14 mouse cellular contexts compared by ENCODE assay signal in the genomic region with DNA sequence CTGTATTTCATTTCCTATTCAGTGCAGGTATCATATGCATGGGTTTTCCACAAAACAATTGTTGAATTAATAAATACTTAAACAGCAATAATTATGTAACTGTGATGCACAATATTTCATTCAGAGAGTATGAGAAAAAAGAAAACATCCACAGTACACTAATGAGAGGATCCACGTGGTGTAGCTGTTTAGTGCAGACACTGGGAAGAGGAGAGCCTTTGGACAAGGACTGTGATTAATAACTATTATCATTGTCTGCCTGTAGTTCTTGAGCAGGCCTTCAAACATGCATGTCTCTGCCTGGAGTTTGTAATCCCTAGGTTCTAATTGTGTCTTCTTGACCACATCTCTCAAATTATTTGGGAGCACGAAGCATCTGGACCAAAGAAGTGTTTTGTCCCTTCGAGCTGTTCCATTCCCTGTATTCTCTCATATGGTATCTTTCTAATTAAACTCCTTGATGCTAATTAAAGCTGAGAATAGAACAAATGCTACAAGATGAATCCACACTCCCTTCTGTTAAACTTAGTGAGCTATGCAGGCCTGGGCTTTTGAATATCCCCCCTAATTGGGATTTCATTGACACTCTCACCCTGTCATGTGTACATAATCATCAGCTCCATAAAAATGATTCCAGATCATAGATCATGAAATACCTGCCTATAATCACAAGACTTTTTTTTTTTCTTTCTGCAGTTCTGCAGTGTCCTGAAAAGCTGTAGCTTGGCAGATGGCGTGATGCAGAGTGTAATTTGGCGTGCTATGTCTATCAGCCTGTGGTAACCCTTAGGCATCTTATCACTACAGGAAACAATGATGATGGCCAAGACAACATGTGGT.
DNase-seq lines count a peak whose midpoint lies in the region; ATAC-seq and TF ChIP-seq lines count a peak whose summit lies in the region.
"Had no signal": no experiment of that assay in that cellular context is flagged by ENCODE, and none has a peak within 500 bp of the region (broad histone marks: within the 10 kb centered on the region; RNA-seq: fewer than 3 reads in every experiment).

No protein-coding gene starts in this region.

- ATAC-seq in hindbrain, embryonic 14.5 days (ENCODE audit: low FRiP score) = peak; percentile 96
- peak; percentile 89 for ATAC-seq in neural tube, embryonic 14.5 days (ENCODE audit: low read depth)
- ATAC-seq: Patski had no signal

- no peak overlapping the region for H3K4me2 ChIP-seq in hindbrain, embryonic 14.5 days (replicated peaks)
- no peak overlapping the region for H3K4me2 ChIP-seq in neural tube, embryonic 14.5 days (ENCODE audit: low read depth, low read length)

- H3K36me3 ChIP-seq in hindbrain, embryonic 14.5 days (replicated peaks; ENCODE audit: control insufficient read depth, insufficient read depth) = no peaks in the 10 kb centered on the region
- H3K36me3 ChIP-seq in neural tube, embryonic 14.5 days (ENCODE audit: control insufficient read depth, insufficient read depth, low read length) = no peaks in the 10 kb centered on the region
- H3K36me3 ChIP-seq: limb, embryonic 10.5 days had no signal

- no peak overlapping the region for H3K4me3 ChIP-seq in layer of hippocampus, adult 2 months
- no peak overlapping the region for H3K4me3 ChIP-seq in hindbrain, embryonic 14.5 days (replicated peaks; ENCODE audit: low read length)
- no peak overlapping the region for H3K4me3 ChIP-seq in neural tube, embryonic 14.5 days (ENCODE audit: low read depth, low read length)
- H3K4me3 ChIP-seq: gastrocnemius, adult 2 months; limb, embryonic 10.5 days had no signal

- H3K9me3 ChIP-seq in hindbrain, embryonic 14.5 days (ENCODE audit: control insufficient read depth, low read length) = no peaks in the 10 kb centered on the region
- no peaks in the 10 kb centered on the region for H3K9me3 ChIP-seq in neural tube, embryonic 14.5 days (ENCODE audit: control insufficient read depth, low read length)
- H3K9me3 ChIP-seq: limb, embryonic 10.5 days had no signal

- no peak for TF ChIP-seq CTCF in layer of hippocampus, adult 2 months (conservative IDR thresholded peaks at IDR 0.05)

- H3K4me1 ChIP-seq in hindbrain, embryonic 14.5 days (replicated peaks; ENCODE audit: control insufficient read depth, insufficient read depth, low read length) = 0 out of 2 replicates have a peak, but pooled peaks cover 5% of the 10 kb centered on the region
- H3K4me1 ChIP-seq in neural tube, embryonic 14.5 days (ENCODE audit: control insufficient read depth, insufficient read depth, low read length) = no peaks in the 10 kb centered on the region
- H3K4me1 ChIP-seq: limb, embryonic 10.5 days had no signal

- peak overlapping the region; percentile 43; the same call in 1 of the 2 replicates for H3K27ac ChIP-seq in layer of hippocampus, adult 2 months
- peak overlapping the region; percentile 53; the same call in 1 of the 2 replicates for H3K27ac ChIP-seq in hindbrain, embryonic 14.5 days
- H3K27ac ChIP-seq in neural tube, embryonic 14.5 days (ENCODE audit: low read depth, low read length) = no peak overlapping the region
- H3K27ac ChIP-seq: gastrocnemius, adult 2 months; limb, embryonic 10.5 days had no signal

- no peaks in the 10 kb centered on the region for H3K27me3 ChIP-seq in hindbrain, embryonic 14.5 days (ENCODE audit: control insufficient read depth, insufficient read depth, low read length)
- no peaks in the 10 kb centered on the region for H3K27me3 ChIP-seq in neural tube, embryonic 14.5 days (ENCODE audit: control insufficient read depth, insufficient read depth, low read length)
- H3K27me3 ChIP-seq: Patski had no signal

- 35% methylated on average over 5 of the region's 5 CpGs for WGBS in hindbrain, embryonic 14.5 days
- 44% methylated on average over 5 of the region's 5 CpGs for WGBS in neural tube, embryonic 14.5 days

- DNase-seq in layer of hippocampus, adult 2 months (ENCODE audit: low spot score in 2 of 2) = no peak
- DNase-seq in layer of hippocampus, adult 9-10 months (ENCODE audit: low spot score) = no peak
- DNase-seq in cerebellum, postnatal 10 days = peak; percentile 89 to 94
- peak; percentile 66 for DNase-seq in hindbrain, embryonic 14.5 days (ENCODE audit: low spot score)
- no peak for DNase-seq in ovary, postnatal 10 days (ENCODE audit: low spot score)
- DNase-seq in gastrocnemius, postnatal 25 days = no peak
- no peak for DNase-seq in spleen, postnatal 14 days (ENCODE audit: low spot score in 2 of 2)
- DNase-seq: gastrocnemius, adult 2 months; kidney, adult 18-20 months; lung, adult 18-20 months; right cerebral cortex, postnatal 4 days had no signal

- H3K9ac ChIP-seq in hindbrain, embryonic 14.5 days = no peak overlapping the region
- H3K9ac ChIP-seq in neural tube, embryonic 14.5 days (replicated peaks; ENCODE audit: low read depth, low read length) = no peak overlapping the region

Comparison
In these comparisons a context has a peak if more than half of its experiments do, and no peak if none do; other contexts are left out.
1. DNase-seq: peak in cerebellum, postnatal 10 days (2 of 2) and hindbrain, embryonic 14.5 days (single experiment); none in layer of hippocampus, adult 2 months (0 of 2), layer of hippocampus, adult 9-10 months (single experiment), ovary, postnatal 10 days (single experiment), gastrocnemius, postnatal 25 days (single experiment) and spleen, postnatal 14 days (0 of 2).